Mouse (Mus musculus) cerebellum, postnatal 36 days (tissue): Measurements from ENCODE around the gene Fam107a.
"Not testable (repeated sequence)": the region's sequence is repeated elsewhere in the genome, so short reads cannot be mapped to it uniquely, and the experiment has no call there.

Source experiments
- DNase-seq, 2 experiments: peaks; one replicate each; pipeline ENCODE4 v3.0.0; 2021 to 2022; ENCODE audit warnings: mixed read lengths in 2 of 2

Fam107a gene

DNA sequence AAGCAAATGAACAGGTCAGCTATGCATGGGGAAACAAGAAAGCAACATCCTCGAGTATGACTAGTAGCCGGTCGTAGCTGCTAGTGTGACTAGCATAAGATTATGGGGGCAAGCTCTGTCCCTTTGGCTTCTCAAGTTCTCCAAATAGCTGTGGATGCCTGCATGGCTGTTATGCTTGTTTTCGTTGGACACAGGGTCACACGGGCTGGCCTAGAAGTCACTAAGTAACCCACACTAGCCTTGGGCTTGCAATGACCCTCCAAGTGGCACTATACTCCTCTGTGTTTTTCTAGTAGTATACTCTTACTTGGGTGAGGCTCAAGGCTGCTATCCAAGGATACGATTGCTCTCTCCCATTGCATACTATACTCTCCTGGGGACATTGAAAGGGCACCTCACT lies 2.7 kb downstream of the Fam107a start:
- DNase-seq, result no peak

DNA sequence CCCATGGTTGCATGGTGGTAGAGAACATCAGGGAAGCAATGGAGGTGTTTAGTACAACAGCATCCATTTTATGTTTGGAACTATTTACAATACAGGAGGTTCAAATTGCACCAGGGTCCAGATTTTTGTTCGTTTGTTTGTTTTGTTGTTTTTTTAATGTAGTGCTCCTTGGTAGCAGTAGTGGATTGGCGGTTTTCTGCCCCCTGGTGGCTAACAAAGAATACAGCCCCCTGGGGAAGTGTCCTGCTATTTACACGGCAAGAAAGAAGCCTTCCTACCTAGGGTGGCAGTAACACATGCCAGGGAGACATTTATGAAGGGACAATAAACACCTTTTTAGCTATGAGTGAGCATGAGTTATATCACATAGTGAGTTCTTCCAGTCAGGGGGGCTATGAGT lies 3.3 kb downstream of the Fam107a start:
- no peak for DNase-seq

- no peak for DNase-seq
Measured at GRCm38 (mm10) chr14:8313877-8314276, 3.9 kb downstream of the Fam107a start.

GRCm38 (mm10) chr14:8309621-8310141 lies 8.1 kb downstream of the Fam107a start:
- DNase-seq, result no peak

DNA sequence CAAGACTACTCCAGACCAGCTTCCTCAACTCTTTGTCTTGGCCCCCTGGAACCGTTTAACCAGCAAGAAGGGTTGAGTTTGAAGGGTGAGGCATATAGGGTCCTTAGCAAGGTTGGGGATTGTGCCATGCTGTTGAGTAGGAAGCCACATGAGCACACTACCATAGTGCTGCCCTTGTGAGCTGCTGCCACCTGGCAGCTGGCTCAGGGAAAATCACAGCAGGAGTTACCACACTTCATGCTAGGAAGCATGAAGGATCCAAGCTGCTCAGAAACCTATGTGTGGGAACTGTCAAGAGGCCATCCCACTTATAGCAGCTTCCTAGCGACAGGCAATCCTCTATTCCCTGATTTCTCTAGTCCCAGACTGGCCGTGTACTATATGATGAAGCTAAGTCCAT lies 9.2 kb downstream of the Fam107a start:
- no peak for DNase-seq

- DNase-seq, result no peak
Measured at GRCm38 (mm10) chr14:8306884-8307283, 10.9 kb downstream of the Fam107a start.

GRCm38 (mm10) chr14:8305014-8305413 lies 12.8 kb downstream of the Fam107a start:
- DNase-seq, result no peak

DNA sequence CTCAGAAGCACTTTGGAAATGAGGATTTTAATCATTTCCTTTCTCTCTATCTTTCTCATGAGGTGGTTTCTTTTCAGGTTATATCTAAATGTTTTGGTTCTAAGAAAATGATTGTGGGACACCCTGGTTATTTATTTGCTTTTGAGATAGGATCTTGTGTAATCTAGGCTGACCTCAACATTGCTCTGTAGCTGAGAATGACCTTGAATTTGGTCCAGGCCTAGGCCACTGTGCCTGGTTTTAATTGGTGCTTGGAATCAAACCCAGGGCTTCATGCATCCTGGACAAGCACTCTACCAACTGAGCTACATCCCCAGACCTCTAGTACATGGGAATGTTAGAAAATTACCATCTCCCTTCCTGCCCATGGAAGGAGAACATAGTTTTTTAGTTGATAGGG lies 13.7 kb downstream of the Fam107a start:
- DNase-seq, result no peak

DNA sequence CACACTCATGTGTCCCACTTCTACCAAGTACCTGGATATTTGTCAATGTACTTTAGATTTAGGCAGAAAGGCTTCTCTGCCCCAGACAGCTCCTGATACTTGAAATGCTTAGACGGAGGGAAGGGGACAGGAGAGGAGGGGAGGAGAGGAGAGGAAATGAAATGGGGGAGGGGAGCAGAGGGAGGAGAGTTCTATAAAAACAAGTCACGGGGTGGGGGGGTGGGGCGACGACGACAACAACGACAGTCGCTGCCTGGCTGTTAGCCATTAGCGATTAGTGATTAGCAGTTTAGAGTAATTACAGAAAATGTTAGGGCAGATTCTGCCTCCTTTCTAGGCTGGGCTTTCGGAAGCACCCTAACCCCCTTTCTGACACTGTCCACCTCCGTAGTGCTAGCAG lies 15.1 kb downstream of the Fam107a start:
- no peak for DNase-seq

DNA sequence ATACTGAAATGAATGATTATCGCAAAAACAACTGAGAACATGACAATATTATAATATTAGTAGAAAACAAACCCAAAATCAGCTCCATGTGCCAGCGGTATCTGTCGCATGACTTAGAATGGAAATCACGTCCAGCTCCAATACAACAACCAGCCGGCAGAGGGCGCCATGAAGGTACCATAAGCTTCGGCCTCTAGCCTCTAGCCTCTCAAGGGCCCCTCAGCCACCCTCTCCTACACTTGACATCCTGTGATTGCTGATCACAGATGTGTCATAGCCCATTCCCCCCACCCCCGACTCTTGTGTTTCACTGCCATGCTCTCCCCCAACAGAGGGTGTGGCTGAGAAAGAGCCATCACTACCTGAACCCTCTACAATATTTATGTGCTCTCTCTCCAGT lies 17.5 kb downstream of the Fam107a start:
- peak; percentile 71 to 73 for DNase-seq

DNA sequence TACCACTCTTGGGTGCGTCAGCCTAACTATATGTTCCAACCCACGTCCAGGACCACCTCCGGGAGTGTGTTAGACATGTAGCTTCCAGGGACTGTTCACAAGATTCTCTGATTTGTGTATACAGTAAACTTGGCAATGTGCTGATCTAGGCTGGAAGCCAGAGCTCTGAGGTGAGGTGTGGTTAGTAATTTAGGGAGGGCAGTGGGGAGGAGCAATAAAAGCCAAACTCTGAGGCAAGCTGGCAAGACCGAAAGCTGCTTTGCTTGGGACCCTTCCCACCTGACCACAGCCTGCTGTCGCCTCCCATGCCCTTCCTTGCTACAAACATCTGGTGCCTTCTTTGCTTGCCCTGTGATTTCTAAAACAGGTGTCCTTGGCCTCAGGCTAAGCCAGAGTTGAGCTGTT lies 19.9 kb downstream of the Fam107a start:
- DNase-seq, result no peak

GRCm38 (mm10) chr14:8294257-8294656 lies 23.6 kb downstream of the Fam107a start:
- no peak for DNase-seq

- not testable (repeated sequence) for DNase-seq
Measured at GRCm38 (mm10) chr14:8286595-8286994, 31.2 kb downstream of the Fam107a start.

DNA sequence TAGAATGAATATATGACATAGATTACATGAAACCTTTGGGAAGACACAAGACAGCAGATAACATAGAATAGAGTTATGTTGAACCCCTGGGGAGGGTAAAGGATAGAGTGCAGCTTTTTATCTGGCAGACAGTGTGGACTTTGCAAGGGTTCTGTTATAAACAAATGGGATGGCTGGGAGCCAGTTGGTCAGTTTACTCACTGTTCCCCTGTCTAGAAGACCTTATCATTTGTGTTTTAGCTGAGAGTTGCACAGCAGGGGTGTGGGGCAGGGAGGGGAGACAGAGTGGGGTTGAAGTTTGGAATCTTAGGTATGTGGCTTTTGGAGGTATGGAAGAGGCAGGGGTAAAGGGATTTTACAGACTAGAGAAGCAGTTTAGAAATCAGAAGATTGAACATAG lies 34.0 kb downstream of the Fam107a start:
- no peak for DNase-seq

GRCm38 (mm10) chr14:8271281-8271680 lies 46.5 kb downstream of the Fam107a start:
- not testable (repeated sequence) for DNase-seq

DNA sequence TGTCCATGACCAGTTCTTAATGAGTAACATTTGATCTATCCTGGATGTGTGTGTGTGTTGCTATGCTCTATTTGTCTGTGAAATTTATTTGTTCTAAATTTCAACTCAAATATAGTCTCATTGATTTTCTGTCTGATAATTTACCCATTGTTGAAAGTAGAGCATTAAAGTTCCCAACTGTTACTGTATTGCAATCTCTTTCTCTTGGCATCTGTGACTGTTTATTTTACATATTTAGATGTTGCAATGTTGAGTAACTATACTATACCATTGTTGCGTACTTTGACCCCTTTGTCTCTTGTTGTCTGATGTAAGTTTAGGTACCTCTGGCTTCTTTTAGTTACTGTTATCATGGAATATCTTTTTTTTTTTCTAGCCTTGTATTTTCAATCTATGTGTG lies 53.4 kb downstream of the Fam107a start:
- no peak for DNase-seq

- DNase-seq, result no peak
Measured at GRCm38 (mm10) chr14:8262242-8262641, 55.6 kb downstream of the Fam107a start.

GRCm38 (mm10) chr14:8260214-8260613 lies 57.6 kb downstream of the Fam107a start:
- DNase-seq, result no peak

DNA sequence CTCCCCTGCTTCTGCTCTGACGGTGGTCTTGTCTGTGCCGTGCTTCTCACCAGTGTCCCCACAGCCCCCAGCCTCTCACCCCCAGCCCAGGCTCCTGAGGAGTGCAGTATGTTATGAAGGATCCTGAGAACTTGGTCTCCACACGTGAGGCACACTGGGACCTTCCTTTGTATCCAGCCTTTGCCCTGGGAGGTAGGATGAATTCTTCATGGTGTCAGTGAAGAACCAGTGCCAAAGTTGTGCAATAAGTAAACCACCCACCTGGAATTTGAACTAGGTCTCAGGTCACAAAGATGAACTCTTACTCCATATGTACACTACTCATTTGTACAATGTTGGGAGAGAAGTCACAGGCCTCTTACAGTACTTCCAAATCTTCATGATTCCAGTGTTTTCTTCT lies 58.7 kb downstream of the Fam107a start, which contains the start of gene Acox2:
Gene Acox2, minus strand, starts transcription at position 188 of the 400 bp plus-strand sequence.
- no peak for DNase-seq

DNA sequence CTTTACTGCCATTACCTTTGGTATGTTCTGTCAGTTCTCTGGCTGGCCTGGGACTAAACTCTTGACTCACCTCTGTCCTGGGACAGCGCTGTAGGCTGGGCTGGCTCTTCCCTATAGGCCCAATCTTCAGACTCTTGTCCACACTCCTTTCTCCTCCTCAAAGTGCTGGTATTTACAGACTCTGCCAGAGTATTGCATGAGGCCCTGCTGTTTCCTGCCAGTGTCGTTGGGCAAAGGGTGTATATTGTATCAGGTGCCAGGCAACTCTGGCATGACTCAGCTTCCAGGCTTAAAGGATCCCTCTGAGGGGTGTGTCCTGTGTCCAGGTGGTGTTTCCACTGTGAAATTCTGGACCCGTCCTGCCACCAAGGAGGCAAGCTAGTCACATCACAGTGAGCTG lies 59.1 kb downstream of the Fam107a start:
- no peak for DNase-seq

DNA sequence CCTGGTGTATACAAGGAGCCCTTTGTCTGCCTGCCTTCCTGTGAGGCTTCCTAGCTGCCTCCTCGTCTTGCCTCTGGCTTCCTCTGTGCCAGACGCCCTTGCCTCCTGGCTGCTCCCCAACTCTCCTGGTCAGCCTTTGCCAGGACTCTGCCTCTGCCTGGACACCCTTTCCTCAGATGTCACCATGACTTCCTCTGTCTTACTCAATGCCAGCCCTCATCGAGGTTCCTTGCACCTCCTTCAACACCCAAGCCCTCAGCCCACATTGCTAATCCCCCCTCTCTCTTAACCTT lies 59.5 kb downstream of the Fam107a start:
- no peak for DNase-seq

GRCm38 (mm10) chr14:8257521-8258334 lies 60.1 kb downstream of the Fam107a start:
- DNase-seq, result no peak

GRCm38 (mm10) chr14:8256881-8257280 lies 60.9 kb downstream of the Fam107a start:
- no peak for DNase-seq

DNA sequence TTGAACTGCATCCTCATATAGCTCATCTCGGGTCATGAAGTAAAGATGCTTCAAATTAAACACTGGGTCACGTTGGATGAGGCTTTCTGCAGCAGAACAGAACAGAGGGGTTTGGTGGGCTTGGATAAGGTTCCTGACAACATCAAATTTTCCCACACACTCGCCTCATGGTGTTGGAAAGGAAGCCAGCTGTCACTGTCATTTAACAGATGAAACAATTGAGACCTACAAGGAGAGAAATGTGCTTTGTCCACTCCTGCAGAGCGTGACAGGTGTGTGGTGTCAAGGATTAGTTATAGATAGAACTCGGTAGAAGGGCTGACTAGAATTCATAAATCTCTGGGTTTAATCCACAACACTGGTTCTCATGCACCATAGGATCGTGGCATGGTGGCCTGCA lies 61.8 kb downstream of the Fam107a start:
- no peak for DNase-seq
